Mouse (Mus musculus) erythroblast, embryonic 14.5 days (primary cell): ENCODE measurements around the gene Akirin1.

Experiments
- GATA1 ChIP-seq: IDR thresholded peaks from 2 replicates; pipeline ENCODE4 v1.6.1; 2012; ENCODE audit warnings: low read length, inconsistent platforms, mixed read lengths
- TAL1 ChIP-seq: IDR thresholded peaks from 3 replicates; pipeline ENCODE4 v1.6.1; 2012; ENCODE audit warnings: low read length, inconsistent platforms, mixed read lengths

- TF ChIP-seq GATA1 (no peak), TAL1 (no peak)
These were observed 37.2 kb upstream of the Akirin1 start, which contains the start of gene Rhbdl2 for GRCm38 (mm10) chr4:123787191-123787985.
